Mouse (Mus musculus): Measurements from ENCODE around the gene Hlx. TPM values are rescaled to one million over a fixed set of nuclear protein-coding genes. Genes with fewer than 3 reads are reported as not detected.

Gene Hlx
- total and polyA plus RNA-seq, 3 experiments = 2.4 to 9.6 TPM; not detected in 1

- Histone ChIP-seq H3K4me1 (ENCODE audit: control insufficient read depth in 1 of 2, insufficient read depth in 2 of 2, low read length in 2 of 2) (no peaks in the 10 kb centered on the region), H3K36me3 (ENCODE audit: control insufficient read depth in 1 of 2, insufficient read depth in 2 of 2, low read length in 2 of 2) (no peaks in the 10 kb centered on the region), H3K27me3 (ENCODE audit: control insufficient read depth in 1 of 2, insufficient read depth in 2 of 2, low read length in 2 of 2) (no peaks in the 10 kb centered on the region), H3K9me3 (replicated peaks; ENCODE audit: insufficient read depth, low read length) (no peaks in the 10 kb centered on the region), H3K4me3 (ENCODE audit: control insufficient read depth in 1 of 2, insufficient read depth in 1 of 2, low read depth in 2 of 2, low read length in 2 of 2) (no peak overlapping the region), H3K79me2 (ENCODE audit: control insufficient read depth, insufficient read depth, low read length, poor library complexity) (no peaks in the 10 kb centered on the region), H3K27ac (ENCODE audit: control insufficient read depth, low read depth, low read length) (no peak overlapping the region), H3K9ac (ENCODE audit: control insufficient read depth, low read depth, low read length, poor library complexity, severe bottlenecking) (no peak overlapping the region)
- no peak for DNase-seq (ENCODE audit: low read depth, low spot score)
- TF ChIP-seq MAZ (IDR thresholded peaks at IDR 0.05; ENCODE audit: low read depth, low read length) = no peak
- no peak for TF ChIP-seq POLR2A (IDR thresholded peaks at IDR 0.05; ENCODE audit: control insufficient read depth in 1 of 2, insufficient read depth in 1 of 2, low read depth in 1 of 2, low read length in 2 of 2, poor library complexity in 1 of 2)
- TF ChIP-seq ETS1 (IDR thresholded peaks at IDR 0.05; ENCODE audit: low read depth, low read length) = no peak
- TF ChIP-seq TCF12 (IDR thresholded peaks at IDR 0.05; ENCODE audit: low read depth, low read length) = no peak
- no peak for TF ChIP-seq KAT2A (conservative IDR thresholded peaks at IDR 0.05; ENCODE audit: low read depth, low read length)
- TF ChIP-seq MYC (IDR thresholded peaks at IDR 0.05; ENCODE audit: low read depth, low read length) = no peak
- TF ChIP-seq NRF1 (IDR thresholded peaks at IDR 0.05; ENCODE audit: insufficient read depth, low read depth, low read length, poor library complexity, severe bottlenecking) = no peak
- TF ChIP-seq USF1 (IDR thresholded peaks at IDR 0.05; ENCODE audit: low read depth, low read length) = no peak
- TF ChIP-seq JUND (IDR thresholded peaks at IDR 0.05; ENCODE audit: low read depth, low read length) = no peak
- no peak for TF ChIP-seq POLR2AphosphoS5 (IDR thresholded peaks at IDR 0.05; ENCODE audit: borderline replicate concordance, low read depth, low read length)
- no peak for TF ChIP-seq RCOR1 (IDR thresholded peaks at IDR 0.05; ENCODE audit: low read depth, low read length)
- no peak for TF ChIP-seq CHD2 (IDR thresholded peaks at IDR 0.05; ENCODE audit: low read length)
- TF ChIP-seq ELF1 (IDR thresholded peaks at IDR 0.05; ENCODE audit: low read depth, low read length) = no peak
- no peak for TF ChIP-seq ZNF384 (IDR thresholded peaks at IDR 0.05; ENCODE audit: low read depth, low read length)
- no peak for TF ChIP-seq CTCF (IDR thresholded peaks at IDR 0.05 in 2 of 3, conservative IDR thresholded peaks at IDR 0.05 in 1 of 3; ENCODE audit: control insufficient read depth in 1 of 3, insufficient read depth in 1 of 3, low read depth in 2 of 3, low read length in 3 of 3, poor library complexity in 1 of 3, severe bottlenecking in 1 of 3)
These were observed 18.7 kb downstream of the Hlx start for GRCm38 (mm10) chr1:184713716-184714115.

DNA sequence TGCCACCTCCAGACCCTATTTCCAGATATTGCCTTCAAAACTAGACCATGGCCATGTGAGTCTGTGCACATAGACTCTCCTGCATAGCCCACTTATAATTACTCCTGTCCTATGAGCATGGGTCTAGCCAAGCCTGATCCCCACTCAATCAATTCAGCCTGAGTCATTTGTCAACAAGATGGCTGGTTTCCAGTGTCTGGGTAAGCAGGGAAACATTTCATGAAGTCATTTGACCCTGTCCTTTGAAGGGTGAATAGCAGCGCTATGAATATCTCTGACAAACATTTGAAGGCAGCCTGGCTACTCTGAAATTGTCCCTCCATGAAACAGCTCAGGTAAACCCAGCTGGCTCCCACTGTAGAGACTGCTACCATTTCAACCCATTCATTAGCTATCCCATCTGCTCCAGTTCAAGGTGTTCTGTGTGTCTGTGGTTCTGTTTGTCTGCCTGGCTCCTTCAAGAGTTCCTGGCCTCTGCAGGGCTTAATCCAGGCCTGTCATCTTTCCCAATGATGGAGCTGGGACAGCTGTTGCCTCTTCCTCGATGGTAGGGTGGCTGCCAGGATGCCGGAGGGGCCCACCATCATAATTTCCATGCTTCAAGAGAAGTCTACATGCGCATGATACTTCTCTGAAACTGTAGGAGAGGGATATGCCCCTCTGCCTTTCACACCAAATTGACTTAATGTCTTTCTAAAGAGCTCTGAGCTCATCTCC, 24.7 kb downstream of the Hlx start:
- Histone ChIP-seq H3K4me1 (ENCODE audit: control insufficient read depth in 1 of 2, insufficient read depth in 2 of 2, low read length in 2 of 2) (no peaks in the 10 kb centered on the region), H3K27ac (ENCODE audit: control insufficient read depth, low read depth, low read length) (no peak overlapping the region), H3K9me3 (replicated peaks; ENCODE audit: insufficient read depth, low read length) (no peaks in the 10 kb centered on the region), H3K9ac (ENCODE audit: control insufficient read depth, low read depth, low read length, poor library complexity, severe bottlenecking) (no peak overlapping the region), H3K27me3 (ENCODE audit: control insufficient read depth in 1 of 2, insufficient read depth in 2 of 2, low read length in 2 of 2) (no peaks in the 10 kb centered on the region), H3K36me3 (ENCODE audit: control insufficient read depth in 1 of 2, insufficient read depth in 2 of 2, low read length in 2 of 2) (no peaks in the 10 kb centered on the region), H3K79me2 (ENCODE audit: control insufficient read depth, insufficient read depth, low read length, poor library complexity) (no peaks in the 10 kb centered on the region), H3K4me3 (ENCODE audit: control insufficient read depth in 1 of 2, insufficient read depth in 1 of 2, low read depth in 2 of 2, low read length in 2 of 2) (no peak overlapping the region)
- TF ChIP-seq POLR2AphosphoS2 (IDR thresholded peaks at IDR 0.05; ENCODE audit: low read length) (no peak), MYC (IDR thresholded peaks at IDR 0.05; ENCODE audit: low read depth, low read length) (no peak), ZKSCAN1 (IDR thresholded peaks at IDR 0.05; ENCODE audit: low read depth, low read length) (no peak), JUND (IDR thresholded peaks at IDR 0.05; ENCODE audit: low read depth, low read length) (no peak), UBTF (IDR thresholded peaks at IDR 0.05; ENCODE audit: borderline replicate concordance, insufficient read depth, low read depth, low read length) (no peak), MXI1 (IDR thresholded peaks at IDR 0.05; ENCODE audit: low read depth, low read length) (no peak), USF2 (IDR thresholded peaks at IDR 0.05; ENCODE audit: borderline replicate concordance in 1 of 2, insufficient read depth in 1 of 2, low read depth in 1 of 2, low read length in 2 of 2) (no peak)
- DNase-seq (ENCODE audit: low read depth, low spot score) = no peak

All from MEL (cell line).